Mouse (Mus musculus) thymus, adult 2 months (tissue): ENCODE measurements around the gene Cdk17.

Experiments
- CTCF ChIP-seq: fragments of 200-500 bp; IDR thresholded peaks from 2 replicates; pipeline ENCODE4 v1.5.1; 2012; ENCODE audit warnings: mild to moderate bottlenecking, control low read depth, low read length, moderate library complexity, borderline replicate concordance; ENCODE audit not compliant: control insufficient read depth, poor library complexity, insufficient read depth; ENCODE audit errors: extremely low read depth
- POLR2A ChIP-seq: fragments of 200-500 bp; IDR thresholded peaks from 2 replicates; pipeline ENCODE4 v1.6.1; 2012; ENCODE audit warnings: mild to moderate bottlenecking, low read length, control low read depth, moderate library complexity; ENCODE audit not compliant: control insufficient read depth, poor library complexity, insufficient read depth; ENCODE audit errors: extremely low read depth

DNA sequence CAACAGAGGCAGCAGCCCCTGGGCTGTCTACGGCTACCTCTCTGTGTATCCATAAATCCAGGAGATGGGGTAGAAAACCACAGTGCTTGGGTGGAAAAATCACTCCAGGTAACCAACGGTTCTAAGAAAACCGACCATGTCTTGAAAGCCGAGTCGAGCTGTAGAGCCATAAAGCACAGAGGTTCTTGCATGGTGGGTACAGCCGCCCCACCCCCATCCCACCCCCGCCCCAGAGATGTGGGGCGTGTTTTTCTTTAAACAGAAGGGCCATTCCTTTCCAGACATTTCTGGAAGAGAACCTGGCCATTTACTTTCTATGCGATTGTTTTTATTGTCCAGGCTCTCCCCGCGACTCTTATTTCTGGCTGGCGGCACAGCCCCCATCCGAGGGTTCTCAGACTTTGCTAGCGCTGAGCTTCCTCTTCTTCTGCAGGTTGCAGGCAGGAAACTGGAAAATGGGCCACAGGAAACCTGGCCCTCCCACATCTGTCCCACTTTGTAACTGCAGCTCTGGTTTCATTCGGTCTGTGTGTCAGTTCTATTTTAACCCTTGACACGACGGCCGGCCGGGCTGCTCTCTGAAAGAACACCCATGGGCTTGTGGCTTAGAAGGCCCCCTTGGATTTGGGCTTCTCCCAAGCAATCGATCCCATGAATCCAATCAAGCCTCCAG lies 134.0 kb downstream of the Cdk17 start:
- TF ChIP-seq POLR2A: no peak
- no peak for TF ChIP-seq CTCF
